Mouse (Mus musculus) cerebellum, postnatal 25 days (tissue): ENCODE results near the gene C1qb.

ENCODE experiments used
- DNase-seq, 2 experiments: peaks; one replicate each; pipeline ENCODE4 v3.0.0; 2021; ENCODE audit warnings: mixed read lengths in 2 of 2

Gene C1qb

DNA sequence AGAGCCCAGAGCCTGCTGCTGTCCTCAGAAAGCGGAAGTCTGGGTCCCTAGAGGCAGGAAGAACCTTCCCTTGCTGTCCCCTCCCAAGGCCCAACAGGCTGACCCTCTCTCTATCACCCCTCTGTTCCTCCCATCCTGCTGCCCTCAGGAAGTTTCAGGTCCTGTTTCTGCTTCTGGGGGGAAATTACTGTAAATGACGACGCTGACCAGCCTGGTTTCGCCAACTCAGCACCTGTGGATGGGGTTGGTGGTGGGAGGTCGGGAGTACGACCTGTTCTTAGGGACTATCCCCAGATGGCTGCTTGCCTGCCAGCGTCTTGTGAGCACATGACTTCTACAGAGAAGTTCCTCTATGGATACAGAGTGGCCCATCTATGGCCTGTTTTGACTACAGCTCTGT lies at the start of gene C1qb:
Gene C1qb, minus strand, starts transcription at position 87 of the 400 bp plus-strand sequence.
- no peak for DNase-seq

DNA sequence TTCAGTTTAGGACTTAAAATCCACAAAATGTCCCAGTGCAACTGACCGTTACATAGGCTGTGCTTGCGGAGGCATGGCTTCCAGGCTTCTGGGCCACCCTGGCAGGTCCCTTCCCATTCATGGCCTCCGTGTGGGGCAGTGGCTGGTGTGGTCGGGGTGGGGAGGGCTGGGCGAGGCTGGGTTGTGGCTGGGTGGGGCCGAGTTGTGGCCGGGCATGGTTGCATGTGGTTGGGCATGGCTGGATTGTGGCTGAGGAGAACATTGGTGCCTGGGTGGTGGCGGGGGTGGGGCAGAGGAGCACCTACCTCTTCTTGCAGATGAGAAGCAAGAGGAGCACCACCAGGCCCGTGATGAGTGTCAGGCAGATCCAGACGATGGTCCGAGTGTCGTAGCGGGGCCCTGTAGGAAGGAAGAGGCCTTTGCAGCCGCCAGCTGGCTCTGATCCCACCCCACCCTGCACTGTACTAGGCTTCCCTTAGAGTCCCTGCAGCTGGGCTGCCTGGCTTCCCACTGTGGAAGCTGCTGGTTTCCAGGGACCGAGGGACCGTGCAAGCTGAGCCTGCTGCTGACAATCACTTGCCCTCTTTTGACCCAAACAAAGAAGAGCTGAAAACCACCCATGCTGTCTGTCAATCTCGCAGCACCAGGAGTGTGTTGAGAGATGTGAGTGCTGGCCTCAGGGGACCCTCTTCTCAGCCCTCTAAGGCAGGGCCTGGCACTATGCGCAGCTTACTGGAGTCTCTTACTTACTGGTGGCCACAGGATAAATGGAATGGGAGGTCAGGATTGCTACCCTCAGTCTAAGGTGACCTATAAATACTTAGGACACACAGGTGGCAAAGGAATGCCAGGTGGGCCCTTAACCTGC lies 49.0 kb upstream of the C1qb start:
- DNase-seq = no peak

- DNase-seq = no peak
These were observed 44.5 kb upstream of the C1qb start for GRCm38 (mm10) chr4:136930474-136930873.

DNA sequence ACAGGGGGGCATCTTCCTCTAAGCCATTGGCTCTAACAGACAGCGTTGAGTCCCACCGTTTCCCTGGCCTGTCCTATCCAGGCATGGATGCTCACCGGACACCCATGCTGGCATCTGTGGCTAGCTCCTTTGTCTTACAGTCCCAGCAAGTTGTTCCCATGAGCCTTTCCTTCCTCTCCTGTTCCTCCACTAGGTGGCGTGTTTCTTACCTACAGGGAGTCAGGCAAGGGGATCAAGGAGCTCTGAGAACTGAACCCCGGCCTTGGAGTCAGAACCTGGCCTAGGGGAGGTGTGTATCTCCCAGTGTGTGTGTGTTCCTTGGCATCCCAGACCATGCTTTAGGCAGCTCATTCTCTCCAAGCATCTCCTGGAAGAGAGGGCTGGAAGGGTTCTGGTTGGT lies 42.9 kb upstream of the C1qb start:
- DNase-seq = peak in 1 of 2 experiments; percentile 60

DNA sequence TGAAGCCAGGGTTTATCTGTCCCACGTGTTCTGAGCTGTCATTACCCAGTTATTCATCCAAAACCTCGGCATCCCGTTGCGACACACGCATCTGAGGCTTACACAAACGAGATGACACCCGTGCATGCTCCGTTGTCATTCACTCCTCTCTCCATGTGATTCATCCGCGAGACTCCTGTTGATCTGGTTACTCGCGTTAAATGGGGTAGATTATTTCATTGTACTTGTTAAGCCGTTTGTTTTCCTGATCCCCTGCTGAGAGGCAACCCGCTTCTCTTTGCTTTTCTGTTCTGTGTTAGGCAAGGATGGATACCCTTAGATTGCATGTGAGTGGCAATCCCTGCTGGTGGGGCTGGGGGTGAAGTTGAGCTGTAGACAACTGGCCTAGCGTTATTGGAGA lies 39.8 kb upstream of the C1qb start:
- no peak for DNase-seq

DNA sequence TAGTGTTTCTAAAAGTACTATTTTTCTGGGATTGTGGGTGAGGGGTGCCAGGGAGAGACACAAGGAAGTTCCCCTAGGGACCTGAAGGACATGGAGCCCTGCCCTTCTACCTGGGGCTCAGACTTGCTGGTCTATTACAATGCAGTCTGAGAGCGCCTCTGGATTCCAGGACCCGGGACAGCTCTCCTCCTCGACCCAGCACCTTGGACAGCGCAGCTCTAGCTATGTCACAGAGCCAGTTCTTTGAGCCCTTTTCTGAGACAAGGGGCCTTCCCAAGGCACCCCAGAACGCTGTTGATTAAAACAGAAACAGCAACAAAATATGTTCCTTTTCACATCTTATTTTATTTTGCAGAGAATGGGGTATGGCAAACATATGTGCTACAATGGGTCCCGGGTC lies 38.5 kb upstream of the C1qb start:
- no peak for DNase-seq

DNA sequence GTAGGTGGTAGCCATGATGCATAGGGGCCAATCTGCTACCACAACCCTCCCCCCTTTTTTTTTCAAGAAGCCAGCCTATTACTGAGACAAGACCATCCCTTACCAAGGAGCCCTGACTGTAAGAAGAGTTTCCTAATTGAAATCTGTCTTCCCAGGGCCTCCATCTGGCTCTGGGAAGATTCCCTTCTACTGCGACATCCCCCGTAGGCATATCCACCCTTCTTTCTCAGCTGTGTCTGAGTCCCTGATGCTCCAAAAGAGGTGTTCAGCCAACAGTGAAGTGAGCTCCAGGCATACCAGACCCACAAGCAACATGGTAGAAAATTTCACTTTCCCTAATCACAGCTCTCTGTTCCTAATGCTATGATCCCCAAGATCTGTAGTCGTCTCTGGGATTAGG lies 33.5 kb upstream of the C1qb start:
- DNase-seq = no peak

GRCm38 (mm10) chr4:136918834-136919233 lies 32.8 kb upstream of the C1qb start:
- peak in 1 of 2 experiments; percentile 25 for DNase-seq

DNA sequence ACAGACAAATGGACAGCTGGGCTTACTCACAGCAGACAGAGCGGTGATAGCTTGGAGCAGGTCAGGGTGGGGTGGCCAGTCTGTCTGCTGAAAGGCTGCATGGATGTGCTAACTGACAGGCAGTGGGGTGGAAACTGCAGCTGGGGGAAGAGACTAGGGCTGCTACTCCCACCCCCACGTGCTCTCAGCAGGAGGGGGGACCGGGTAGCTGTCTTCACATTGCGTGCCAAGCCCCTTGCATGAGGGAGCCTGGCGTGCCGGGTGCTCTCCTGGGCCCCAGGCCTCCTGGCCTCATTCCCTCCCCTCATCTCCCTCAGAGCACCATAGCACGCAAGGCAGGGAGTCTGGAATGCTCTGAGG lies 31.2 kb upstream of the C1qb start:
- no peak for DNase-seq

DNA sequence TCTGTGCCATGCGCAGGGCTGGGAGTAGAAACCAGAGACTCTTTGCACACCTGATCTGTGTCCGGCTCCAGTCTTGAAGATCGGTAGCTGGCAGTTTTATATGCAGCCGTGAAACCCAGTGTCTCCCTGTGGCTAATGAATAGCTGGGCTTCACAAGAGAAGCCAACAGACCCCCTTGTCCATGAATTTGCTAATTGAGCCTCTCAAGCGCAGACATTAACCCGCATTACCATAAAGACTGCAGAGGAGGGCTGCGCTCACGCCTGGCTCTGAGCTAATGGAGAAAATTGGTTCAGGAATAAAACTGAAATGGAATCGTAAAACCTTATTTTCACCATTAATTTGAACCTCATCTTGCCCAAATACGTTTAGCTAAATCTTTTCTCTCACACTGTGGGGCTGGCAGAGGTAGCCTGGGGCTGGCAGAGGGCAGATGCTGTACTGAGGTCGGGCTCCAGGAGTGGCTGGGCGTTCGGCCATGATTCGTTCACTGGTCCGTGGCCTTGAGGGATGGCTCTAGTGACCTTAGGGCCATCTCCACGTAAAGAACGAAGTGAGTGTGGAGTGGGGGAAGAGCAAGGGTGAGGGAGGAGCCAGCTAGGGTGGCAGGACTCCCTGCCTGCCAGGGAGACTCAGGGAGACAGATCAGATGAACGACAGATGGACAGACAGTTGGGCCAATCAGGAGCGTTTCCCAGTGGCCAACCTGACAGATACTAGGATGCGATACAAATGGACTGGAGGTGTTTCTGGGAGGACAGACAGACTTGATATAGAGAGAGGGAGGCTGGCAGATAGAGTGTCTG lies 30.6 kb upstream of the C1qb start:
- DNase-seq = peak; percentile 67 to 76

- no peak for DNase-seq
These were observed 26.9 kb upstream of the C1qb start for GRCm38 (mm10) chr4:136912841-136913240.

GRCm38 (mm10) chr4:136911804-136912203 lies 25.8 kb upstream of the C1qb start:
- DNase-seq = no peak

DNA sequence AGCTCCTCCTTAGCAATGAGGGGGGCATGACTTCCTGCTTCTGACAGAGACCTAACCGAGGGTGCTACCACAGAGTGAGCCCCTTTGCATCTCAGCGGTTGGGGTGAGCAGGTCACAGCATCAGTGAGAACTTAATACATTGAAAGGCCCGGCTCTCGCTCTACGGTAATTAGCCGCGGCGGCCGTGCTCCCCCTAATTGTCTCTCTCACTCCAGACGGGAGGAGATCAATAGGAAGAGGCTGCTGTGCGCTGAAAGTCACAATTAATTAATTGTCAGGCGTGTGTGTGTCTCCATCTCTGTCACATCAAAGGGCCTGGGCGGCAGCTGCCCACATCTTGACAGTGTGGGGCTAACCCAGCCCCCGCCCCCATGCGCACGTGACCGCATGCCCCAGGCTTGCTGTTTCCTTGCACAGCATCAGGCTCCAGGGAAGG lies 25.2 kb upstream of the C1qb start:
- DNase-seq = no peak

DNA sequence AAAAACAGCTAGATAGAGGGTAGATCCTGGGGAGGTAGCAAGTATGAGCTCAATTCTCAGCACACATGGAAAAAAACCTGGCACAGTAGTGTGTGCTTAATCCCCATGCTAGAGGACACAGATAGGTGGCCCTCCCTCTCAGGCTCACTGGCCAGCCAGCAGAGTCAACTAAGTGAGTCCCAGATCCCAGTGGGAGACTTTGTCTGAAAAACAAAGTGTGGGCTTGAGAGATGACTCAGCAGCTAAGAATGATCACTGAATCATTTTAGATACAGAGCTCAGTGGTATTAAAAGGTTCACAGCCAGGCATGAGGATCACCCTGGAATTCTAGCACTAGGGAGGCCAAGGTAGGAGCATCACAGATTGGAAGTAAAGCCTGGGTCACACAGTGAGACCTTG lies 21.8 kb upstream of the C1qb start:
- no peak for DNase-seq

GRCm38 (mm10) chr4:136907033-136907432 lies 21.0 kb upstream of the C1qb start:
- DNase-seq = peak in 1 of 2 experiments; percentile 46

DNA sequence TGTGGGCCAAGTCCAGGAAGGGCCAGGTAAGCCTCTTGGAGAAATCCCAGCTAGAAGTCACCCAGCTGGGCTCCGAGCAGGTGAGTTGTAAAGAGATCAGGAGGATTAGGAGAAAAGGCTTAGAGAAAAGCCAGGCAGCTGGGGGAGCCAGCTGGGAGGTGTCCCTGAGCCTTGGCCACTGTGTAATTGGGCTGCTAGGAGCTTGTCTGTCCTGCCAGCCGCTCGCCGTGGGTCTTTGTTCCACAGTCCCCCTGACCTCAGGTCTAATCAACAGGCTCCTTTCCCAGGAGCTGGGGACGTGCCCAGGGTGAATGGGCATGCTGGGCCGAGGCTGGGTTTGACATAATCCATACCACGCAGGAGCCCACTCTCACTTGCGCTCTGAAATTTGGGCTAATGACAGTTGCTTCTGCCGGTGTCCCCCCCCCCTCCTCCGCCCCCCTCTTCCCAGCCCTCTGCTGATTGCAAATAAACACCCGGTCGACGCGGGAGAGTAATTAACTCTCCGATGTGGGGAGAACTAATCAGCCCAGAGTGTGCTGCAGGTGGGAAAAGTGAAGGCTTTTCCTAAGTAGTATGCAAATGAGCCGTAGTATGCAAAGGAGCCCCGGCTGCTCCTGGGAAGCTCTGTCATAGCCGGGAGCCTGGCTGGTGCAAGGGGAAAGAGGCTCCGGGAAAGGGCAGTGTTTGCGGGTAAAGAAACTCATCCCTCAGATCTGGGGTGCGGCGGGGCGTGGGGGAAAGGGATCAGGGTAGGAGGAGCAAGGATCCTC lies 19.0 kb upstream of the C1qb start:
- DNase-seq = no peak

DNA sequence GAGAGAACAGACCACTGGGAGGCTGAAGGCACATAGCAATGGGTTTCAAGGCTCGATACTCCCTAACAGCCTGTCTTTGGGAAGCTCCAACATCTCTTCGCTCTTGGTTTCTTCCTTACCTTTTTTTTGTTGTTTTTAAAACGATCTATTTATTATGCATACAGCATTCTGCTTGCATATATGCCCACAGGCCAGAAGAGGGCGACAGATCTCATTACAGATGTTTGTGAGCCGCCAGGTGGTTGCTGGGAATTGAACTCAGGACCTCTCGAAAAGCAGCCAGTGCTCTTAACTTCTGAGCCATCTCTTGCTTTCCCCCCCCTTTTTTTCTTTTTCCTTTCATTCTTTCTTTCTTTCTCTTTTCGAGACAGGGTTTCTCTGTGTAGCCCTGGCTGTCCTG lies 13.2 kb upstream of the C1qb start:
- no peak for DNase-seq

DNA sequence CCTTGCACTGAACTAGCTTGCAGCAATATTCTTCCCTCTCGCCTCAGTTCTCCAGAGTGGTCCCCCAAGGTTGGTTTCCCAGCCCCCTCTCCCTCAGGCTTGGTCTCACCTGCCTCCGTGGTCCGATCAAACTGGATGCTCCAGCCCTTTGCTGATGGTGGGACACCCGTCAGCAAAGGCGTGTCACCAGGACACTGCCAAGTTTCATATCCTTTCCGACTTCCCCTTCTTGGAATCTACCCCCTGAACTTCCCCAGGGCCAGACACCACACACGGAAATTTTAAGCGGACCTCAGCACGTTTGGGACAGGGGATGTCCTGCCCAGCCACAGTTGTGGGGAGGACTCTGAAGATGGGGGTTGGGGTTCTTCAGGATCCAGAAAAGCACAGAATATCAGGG lies 12.7 kb upstream of the C1qb start, which contains the start of gene C1qa:
Gene C1qa, minus strand, starts transcription at position 167 of the 400 bp plus-strand sequence.
- no peak for DNase-seq

DNA sequence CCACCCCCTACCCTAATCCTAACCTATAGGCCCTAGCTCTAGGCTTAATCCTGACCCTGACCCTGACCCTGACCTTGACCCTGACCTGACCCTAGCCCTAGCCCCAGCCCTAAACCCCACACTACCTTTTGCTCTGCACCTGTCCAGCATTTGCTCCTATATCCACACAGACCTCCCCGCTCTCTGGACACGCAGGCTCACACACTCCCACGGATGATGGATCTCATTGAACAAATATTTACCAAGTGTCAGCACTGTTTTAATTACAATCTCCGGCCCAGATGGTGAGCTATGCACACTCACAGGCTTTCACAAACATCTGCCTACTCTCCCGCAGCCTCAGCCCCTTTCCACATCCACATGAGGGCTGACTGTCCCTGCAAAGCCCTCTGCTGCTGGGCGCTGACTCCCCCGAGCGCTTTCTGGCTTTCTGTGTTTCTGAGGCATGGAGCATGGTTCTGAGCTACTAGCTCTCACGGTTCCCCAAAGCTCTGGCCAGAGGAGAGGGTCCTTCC lies 12.2 kb upstream of the C1qb start:
- DNase-seq = no peak

GRCm38 (mm10) chr4:136896461-136896860 lies 10.5 kb upstream of the C1qb start:
- DNase-seq = no peak

GRCm38 (mm10) chr4:136895861-136896260 lies 9.9 kb upstream of the C1qb start:
- DNase-seq = no peak

DNA sequence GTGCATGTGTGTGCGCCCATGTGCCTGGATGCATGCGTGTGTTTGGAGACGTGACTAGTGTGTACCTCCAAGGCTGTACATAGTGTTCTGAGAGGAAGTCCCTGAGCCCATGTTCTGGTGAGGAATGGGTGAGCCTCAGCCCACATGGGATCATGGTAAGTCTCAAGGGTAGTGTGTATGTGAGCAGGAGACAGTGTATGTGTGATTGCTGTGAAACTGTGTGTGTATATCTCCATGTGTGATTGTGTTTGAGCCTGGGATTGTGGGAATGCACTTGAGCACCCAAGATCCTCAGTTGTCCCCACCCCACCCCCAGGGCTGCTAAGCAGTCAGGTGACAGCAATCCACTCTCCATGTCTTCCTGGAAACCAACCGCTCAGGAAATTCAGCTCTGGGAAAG lies 8.8 kb upstream of the C1qb start:
- DNase-seq = no peak
